Mouse (Mus musculus) midbrain, embryonic 13.5 days (tissue): ENCODE results near the gene Pcmt1. TPM values are rescaled to one million over a fixed set of nuclear protein-coding genes. Genes with fewer than 3 reads are reported as not detected.

ENCODE experiments used
- ATAC-seq: fragments of 200-750 bp; cut with Nextera tagmentation; 2 replicates; pipeline ENCODE4 v1.8.0; 2017; ENCODE audit warnings: mild to moderate bottlenecking, moderate TSS enrichment, moderate library complexity
- H3K27ac ChIP-seq: fragments of 300-500 bp; sonication (generic); 2 replicates; pipeline ENCODE4 v1.5.1; 2015; ENCODE audit warnings: inconsistent platforms, mild to moderate bottlenecking, moderate library complexity
- H3K27me3 ChIP-seq: fragments of 300-500 bp; sonication (generic); 2 replicates; pipeline ENCODE4 v1.6.1; 2015; ENCODE audit warnings: mild to moderate bottlenecking, inconsistent platforms
- H3K36me3 ChIP-seq: fragments of 300-500 bp; sonication (generic); 2 replicates; pipeline ENCODE4 v1.6.1; 2015; ENCODE audit warnings: mild to moderate bottlenecking, inconsistent platforms
- H3K4me1 ChIP-seq: fragments of 300-500 bp; sonication (generic); replicated peaks from 2 replicates; pipeline ENCODE4 v1.6.1; 2015; ENCODE audit warnings: inconsistent platforms
- H3K4me2 ChIP-seq: fragments of 300-500 bp; sonication (generic); replicated peaks from 2 replicates; pipeline ENCODE4 v1.6.1; 2015; ENCODE audit warnings: moderate library complexity, mild to moderate bottlenecking, inconsistent platforms
- H3K4me3 ChIP-seq: fragments of 300-500 bp; sonication (generic); replicated peaks from 2 replicates; pipeline ENCODE4 v1.5.1; 2015; ENCODE audit warnings: mild to moderate bottlenecking, inconsistent platforms
- H3K9ac ChIP-seq: fragments of 300-500 bp; sonication (generic); replicated peaks from 2 replicates; pipeline ENCODE4 v1.6.1; 2015; ENCODE audit warnings: mild to moderate bottlenecking, inconsistent platforms
- H3K9me3 ChIP-seq: fragments of 300-500 bp; sonication (generic); 2 replicates; pipeline ENCODE4 v1.6.1; 2016; ENCODE audit warnings: mild to moderate bottlenecking, inconsistent platforms
- WGBS: fragments of 180-500 bp; shearing (Covaris S2); methylation state at CpG from one replicate; pipeline ENCODE4 v1.1.7; 2015; 5-methylcytosine and 5-hydroxymethylcytosine counted together
- polyA plus RNA-seq: library from polyadenylated mRNA; unstranded; fragments of >200 nt; fragmentation: Nextera tagmentation; extraction: Ambion mirVana; gene quantifications from 2 replicates; pipeline ENCODE4 v1.2.1, GENCODE M21; 2015

Gene Pcmt1
- 150 and 153 TPM in 2 replicates for polyA plus RNA-seq

- Histone ChIP-seq H3K4me1 (peaks cover 47% of the 10 kb centered on the region), H3K9me3 (no peaks in the 10 kb centered on the region), H3K27me3 (no peaks in the 10 kb centered on the region), H3K27ac (peak within 1 kb of the TSS; percentile 96), H3K9ac (peak within 1 kb of the TSS; percentile 99), H3K4me2 (peak within 1 kb of the TSS; percentile 75), H3K4me3 (peak within 1 kb of the TSS; percentile 99), H3K36me3 (peaks cover 35% of the 10 kb centered on the region)
- under 1% methylated on average over 59 of the region's 65 CpGs for WGBS
- ATAC-seq = peak; percentile 92
Observed at GRCm38 (mm10) chr10:7680731-7681301, at the start of gene Pcmt1, which contains the start of gene Lats1. Pcmt1 (minus strand) TSS chr10:7681136. Lats1 (plus strand) TSS chr10:7681214.

- Histone ChIP-seq H3K4me2 (peak overlapping the region; percentile 89), H3K4me1 (peaks cover 32% of the 10 kb centered on the region), H3K4me3 (peak overlapping the region; percentile 64), H3K9me3 (no peaks in the 10 kb centered on the region), H3K9ac (peak overlapping the region; percentile 42; the same call in 1 of the 2 replicates), H3K27ac (no peak overlapping the region), H3K36me3 (no peaks in the 10 kb centered on the region), H3K27me3 (no peaks in the 10 kb centered on the region)
- WGBS = 27% methylated on average over 3 of the region's 3 CpGs
- no peak for ATAC-seq
Observed at GRCm38 (mm10) chr10:7727011-7727410, 46.1 kb upstream of the Pcmt1 start.

GRCm38 (mm10) chr10:7726501-7726812, 45.5 kb upstream of the Pcmt1 start:
- 0% methylated on average over 8 of the region's 8 CpGs for WGBS
- Histone ChIP-seq H3K27me3 (no peaks in the 10 kb centered on the region), H3K9me3 (no peaks in the 10 kb centered on the region), H3K27ac (no peak overlapping the region), H3K4me1 (peaks cover 29% of the 10 kb centered on the region), H3K4me2 (peak overlapping the region; percentile 89), H3K4me3 (peak overlapping the region; percentile 64), H3K36me3 (no peaks in the 10 kb centered on the region), H3K9ac (peak overlapping the region; percentile 73)
- ATAC-seq = no peak

GRCm38 (mm10) chr10:7725751-7726500, 45.0 kb upstream of the Pcmt1 start, which contains the start of gene Katna1:
Katna1 (plus strand) TSS chr10:7726000.
- Histone ChIP-seq H3K4me1 (peaks cover 25% of the 10 kb centered on the region), H3K9me3 (no peaks in the 10 kb centered on the region), H3K27me3 (no peaks in the 10 kb centered on the region), H3K36me3 (no peaks in the 10 kb centered on the region), H3K9ac (peak within 1 kb of the TSS; percentile 73), H3K27ac (peak within 1 kb of the TSS; percentile 46; the same call in 1 of the 2 replicates), H3K4me3 (peak within 1 kb of the TSS; percentile 64), H3K4me2 (peak within 1 kb of the TSS; percentile 89)
- peak; percentile 99 for ATAC-seq
- under 1% methylated on average over 49 of the region's 49 CpGs for WGBS

GRCm38 (mm10) chr10:7715056-7715455, 34.1 kb upstream of the Pcmt1 start:
- no peak overlapping the region for H3K4me3 ChIP-seq
- ATAC-seq = no peak
- H3K27ac ChIP-seq = no peak overlapping the region

GRCm38 (mm10) chr10:7712506-7712905, 31.6 kb upstream of the Pcmt1 start:
- WGBS = 96% methylated on average over 13 of the region's 13 CpGs
- H3K36me3 ChIP-seq = peaks cover 65% of the 10 kb centered on the region
- H3K4me1 ChIP-seq = no peaks in the 10 kb centered on the region
- H3K27me3 ChIP-seq = no peaks in the 10 kb centered on the region
- H3K9me3 ChIP-seq = no peaks in the 10 kb centered on the region
- H3K9ac ChIP-seq = no peak overlapping the region
- H3K27ac ChIP-seq = no peak overlapping the region
- H3K4me3 ChIP-seq = no peak overlapping the region
- no peak overlapping the region for H3K4me2 ChIP-seq
- ATAC-seq = no peak

More at GRCm38 (mm10) chr10:7715056-7715455, 34.1 kb upstream of the Pcmt1 start:
- Histone ChIP-seq H3K9ac (no peak overlapping the region), H3K27me3 (no peaks in the 10 kb centered on the region), H3K4me1 (no peaks in the 10 kb centered on the region), H3K36me3 (peaks cover 44% of the 10 kb centered on the region), H3K4me2 (no peak overlapping the region), H3K9me3 (no peaks in the 10 kb centered on the region)
- 77% methylated on average over 7 of the region's 7 CpGs for WGBS

- no peaks in the 10 kb centered on the region for H3K4me1 ChIP-seq
- no peaks in the 10 kb centered on the region for H3K27me3 ChIP-seq
- 89% methylated on average over 5 of the region's 5 CpGs for WGBS
- no peak overlapping the region for H3K4me3 ChIP-seq
- no peak overlapping the region for H3K27ac ChIP-seq
- no peaks in the 10 kb centered on the region for H3K9me3 ChIP-seq
- H3K36me3 ChIP-seq = peaks cover 75% of the 10 kb centered on the region
- no peak overlapping the region for H3K4me2 ChIP-seq
- no peak overlapping the region for H3K9ac ChIP-seq
- ATAC-seq = no peak
Observed at GRCm38 (mm10) chr10:7710121-7710520, 29.2 kb upstream of the Pcmt1 start.

GRCm38 (mm10) chr10:7702586-7702985, 21.6 kb upstream of the Pcmt1 start:
- H3K36me3 ChIP-seq = peaks cover 85% of the 10 kb centered on the region
- ATAC-seq = no peak
- H3K4me3 ChIP-seq = no peak overlapping the region
- H3K9ac ChIP-seq = no peak overlapping the region
- no peak overlapping the region for H3K27ac ChIP-seq
- no peaks in the 10 kb centered on the region for H3K27me3 ChIP-seq
- H3K4me1 ChIP-seq = no peaks in the 10 kb centered on the region
- WGBS = 95% methylated on average over 6 of the region's 6 CpGs
- H3K9me3 ChIP-seq = no peaks in the 10 kb centered on the region
- H3K4me2 ChIP-seq = no peak overlapping the region

- 94% methylated on average over 3 of the region's 3 CpGs for WGBS
- H3K36me3 ChIP-seq = peaks cover 86% of the 10 kb centered on the region
- no peak for ATAC-seq
- H3K4me1 ChIP-seq = no peaks in the 10 kb centered on the region
- H3K9me3 ChIP-seq = no peaks in the 10 kb centered on the region
- no peak overlapping the region for H3K4me3 ChIP-seq
- no peaks in the 10 kb centered on the region for H3K27me3 ChIP-seq
- no peak overlapping the region for H3K9ac ChIP-seq
- H3K27ac ChIP-seq = no peak overlapping the region
- H3K4me2 ChIP-seq = no peak overlapping the region
Observed at GRCm38 (mm10) chr10:7700120-7700519, 19.2 kb upstream of the Pcmt1 start.

GRCm38 (mm10) chr10:7695286-7695685, 14.3 kb upstream of the Pcmt1 start:
- no peaks in the 10 kb centered on the region for H3K9me3 ChIP-seq
- no peak for ATAC-seq
- no peak overlapping the region for H3K27ac ChIP-seq
- peaks cover 75% of the 10 kb centered on the region for H3K36me3 ChIP-seq
- no peaks in the 10 kb centered on the region for H3K4me1 ChIP-seq
- H3K9ac ChIP-seq = no peak overlapping the region
- no peak overlapping the region for H3K4me3 ChIP-seq
- H3K4me2 ChIP-seq = no peak overlapping the region
- H3K27me3 ChIP-seq = no peaks in the 10 kb centered on the region

GRCm38 (mm10) chr10:7686902-7687301, 6.0 kb upstream of the Pcmt1 start:
- Histone ChIP-seq H3K4me3 (no peak overlapping the region), H3K36me3 (peaks cover 13% of the 10 kb centered on the region), H3K4me2 (no peak overlapping the region), H3K4me1 (peaks cover 23% of the 10 kb centered on the region), H3K27me3 (no peaks in the 10 kb centered on the region), H3K27ac (no peak overlapping the region), H3K9me3 (no peaks in the 10 kb centered on the region), H3K9ac (no peak overlapping the region)
- ATAC-seq = no peak
- WGBS = 93% methylated on average over 6 of the region's 6 CpGs

GRCm38 (mm10) chr10:7682249-7682648, 1.3 kb upstream of the Pcmt1 start:
- 71% methylated on average over 3 of the region's 3 CpGs for WGBS
- peaks cover 47% of the 10 kb centered on the region for H3K4me1 ChIP-seq
- no peak overlapping the region for H3K27ac ChIP-seq

More at GRCm38 (mm10) chr10:7682249-7682648, 1.3 kb upstream of the Pcmt1 start:
- Histone ChIP-seq H3K9ac (peak overlapping the region; percentile 99), H3K36me3 (peaks cover 26% of the 10 kb centered on the region), H3K27me3 (no peaks in the 10 kb centered on the region), H3K9me3 (no peaks in the 10 kb centered on the region), H3K4me3 (peak overlapping the region; percentile 99), H3K4me2 (peak overlapping the region; percentile 75)
- ATAC-seq = no peak
